Mouse (Mus musculus): ENCODE measurements around the gene Lin7b. TPM values are rescaled to one million over a fixed set of nuclear protein-coding genes. Genes with fewer than 3 reads are reported as not detected.

Lin7b gene
- polyA plus RNA-seq (2015; fragmentation: Nextera tagmentation; extraction: Ambion mirVana), result 0.49 TPM in 1 of 2 replicates, not detected in the other

DNA sequence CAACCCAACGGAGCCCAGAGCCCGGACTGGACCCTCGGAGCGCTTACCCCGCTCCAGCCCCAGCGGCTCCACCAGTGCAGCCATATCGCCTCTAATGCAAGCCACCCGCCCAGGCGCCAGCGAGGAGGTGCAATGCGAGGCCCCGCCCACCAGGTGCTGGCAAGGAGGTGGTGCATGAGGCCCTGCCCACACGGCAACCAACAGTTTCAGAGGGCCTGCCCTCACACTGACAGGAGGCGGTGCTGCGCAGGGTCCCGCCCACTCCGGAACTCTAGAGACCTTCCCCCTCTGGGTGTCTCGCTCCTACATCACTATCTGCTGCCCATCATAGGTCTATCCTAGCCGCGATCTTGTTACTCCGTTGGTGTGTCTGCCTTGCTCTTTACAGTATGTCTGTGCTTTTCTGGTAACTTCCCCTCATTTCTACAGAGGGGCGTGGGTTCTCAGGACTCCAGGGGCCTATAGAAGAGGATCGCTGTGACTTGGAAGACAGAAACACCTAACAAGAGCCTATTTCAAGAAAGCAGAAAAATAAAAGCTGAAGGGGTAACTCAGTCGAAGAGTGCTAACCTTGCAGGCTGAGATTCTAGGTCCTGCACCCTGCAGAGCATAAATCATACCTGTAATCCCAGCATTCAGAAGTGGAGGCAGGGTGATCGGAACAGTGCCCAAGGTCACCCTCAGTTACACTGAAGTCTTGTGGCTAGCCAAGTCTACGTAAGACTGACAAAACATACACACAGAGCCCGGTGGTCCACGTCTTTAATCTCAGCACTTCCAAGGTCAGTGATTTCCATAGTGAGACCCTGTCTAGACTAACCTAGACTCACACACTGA, at the start of gene Lin7b:
Lin7b (minus strand) TSS at position 109 of the 837 bp plus-strand sequence.
- H3K27ac ChIP-seq (ENCODE audit: low read length), result no peak within 1 kb of the TSS
- H3K9me3 ChIP-seq (ENCODE audit: low read length), result no peaks in the 10 kb centered on the region
- H3K4me2 ChIP-seq (replicated peaks; ENCODE audit: low read depth, low read length), result peak within 1 kb of the TSS; percentile 89
- H3K27me3 ChIP-seq (replicated peaks; ENCODE audit: insufficient read depth, low read length), result peaks cover 14% of the 10 kb centered on the region; the same call in 1 of the 2 replicates
- WGBS, result 12% methylated on average over 21 of the region's 28 CpGs
- H3K4me1 ChIP-seq (ENCODE audit: insufficient read depth, low read depth, low read length), result peaks cover 18% of the 10 kb centered on the region; the same call in 1 of the 2 replicates
- ATAC-seq (peak; percentile 64), DNase-seq (ENCODE audit: low spot score) (peak; percentile 90)
- H3K4me3 ChIP-seq (ENCODE audit: low read depth, low read length), result peak within 1 kb of the TSS; percentile 46
- TF ChIP-seq EP300 (IDR thresholded peaks at IDR 0.05) (no peak), CTCF (IDR thresholded peaks at IDR 0.05) (peak; percentile 41)
- H3K36me3 ChIP-seq (ENCODE audit: insufficient read depth, low read length), result 0 out of 2 replicates have a peak, but pooled peaks cover 2% of the 10 kb centered on the region
- H3K9ac ChIP-seq (replicated peaks; ENCODE audit: low read depth), result no peak within 1 kb of the TSS

DNA sequence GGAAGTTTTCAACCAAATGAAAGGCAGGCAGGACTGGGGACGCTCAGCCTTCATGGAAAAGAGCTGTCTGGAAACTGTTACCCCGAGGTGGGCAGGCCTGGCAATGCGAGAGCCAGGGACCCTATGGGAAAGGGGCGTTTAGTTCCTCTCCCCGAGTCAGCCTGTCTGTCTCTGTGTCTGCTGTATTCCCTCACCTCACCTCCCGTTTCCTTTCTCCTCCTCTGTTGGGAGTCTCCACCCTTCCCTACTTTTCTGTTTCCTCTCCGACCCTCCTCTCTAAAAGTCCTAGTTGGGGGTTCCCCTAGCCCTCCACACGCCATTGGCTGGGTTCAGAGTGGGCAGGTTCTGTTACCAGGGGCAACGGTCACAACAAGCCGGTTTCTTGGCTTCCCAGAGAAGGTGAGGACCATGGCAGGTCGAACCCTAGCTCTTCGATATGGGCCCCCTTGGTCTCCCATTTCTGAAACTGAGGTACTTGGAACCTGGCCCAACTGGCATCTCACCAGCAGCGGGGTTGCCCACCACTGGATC, 47.6 kb upstream of the Lin7b start:
- Histone ChIP-seq H3K27ac (ENCODE audit: low read length) (no peak overlapping the region), H3K9ac (replicated peaks; ENCODE audit: low read depth) (no peak overlapping the region; the same call in 1 of the 2 replicates), H3K4me1 (ENCODE audit: insufficient read depth, low read depth, low read length) (no peaks in the 10 kb centered on the region; the same call in 1 of the 2 replicates), H3K9me3 (ENCODE audit: low read length) (no peaks in the 10 kb centered on the region), H3K4me3 (ENCODE audit: low read depth, low read length) (no peak overlapping the region), H3K4me2 (replicated peaks; ENCODE audit: low read depth, low read length) (no peak overlapping the region), H3K36me3 (ENCODE audit: insufficient read depth, low read length) (0 out of 2 replicates have a peak, but pooled peaks cover 5% of the 10 kb centered on the region), H3K27me3 (replicated peaks; ENCODE audit: insufficient read depth, low read length) (peaks cover 27% of the 10 kb centered on the region)
- 11% methylated on average over 13 of the region's 13 CpGs for WGBS
- TF ChIP-seq CTCF (IDR thresholded peaks at IDR 0.05) (no peak), EP300 (IDR thresholded peaks at IDR 0.05) (no peak)
- DNase-seq (ENCODE audit: low spot score), result peak; percentile 33
- no peak for ATAC-seq

DNA sequence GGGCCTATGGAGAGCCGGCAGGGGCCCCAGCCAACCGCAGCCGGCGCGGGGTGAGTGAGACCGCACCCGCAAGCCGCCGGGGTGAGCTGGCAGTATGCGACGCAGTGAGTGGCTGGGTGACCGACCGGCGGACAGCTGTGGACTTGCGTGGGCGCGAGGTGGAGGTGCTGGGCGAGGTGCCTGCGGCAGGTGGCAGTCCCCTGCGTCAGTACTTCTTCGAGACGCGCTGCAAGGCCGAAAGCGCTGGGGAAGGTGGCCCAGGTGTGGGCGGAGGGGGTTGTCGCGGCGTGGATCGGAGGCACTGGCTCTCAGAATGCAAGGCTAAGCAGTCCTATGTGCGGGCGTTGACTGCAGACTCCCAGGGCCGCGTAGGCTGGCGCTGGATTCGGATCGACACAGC, 45.3 kb upstream of the Lin7b start:
- no peaks in the 10 kb centered on the region; the same call in 1 of the 2 replicates for H3K4me1 ChIP-seq (ENCODE audit: insufficient read depth, low read depth, low read length)
- H3K27me3 ChIP-seq (replicated peaks; ENCODE audit: insufficient read depth, low read length), result peaks cover 27% of the 10 kb centered on the region
- H3K36me3 ChIP-seq (ENCODE audit: insufficient read depth, low read length), result no peaks in the 10 kb centered on the region
- no peaks in the 10 kb centered on the region for H3K9me3 ChIP-seq (ENCODE audit: low read length)
- DNase-seq (ENCODE audit: low spot score) (peak; percentile 46), ATAC-seq (peak; percentile 31)
- 13% methylated on average over 33 of the region's 37 CpGs for WGBS
- H3K4me3 ChIP-seq (ENCODE audit: low read depth, low read length), result peak overlapping the region; percentile 14; the same call in 1 of the 2 replicates
- no peak overlapping the region for H3K9ac ChIP-seq (replicated peaks; ENCODE audit: low read depth)
- H3K4me2 ChIP-seq (replicated peaks; ENCODE audit: low read depth, low read length), result peak overlapping the region; percentile 47
- TF ChIP-seq CTCF (IDR thresholded peaks at IDR 0.05) (no peak), EP300 (IDR thresholded peaks at IDR 0.05) (no peak)
- H3K27ac ChIP-seq (ENCODE audit: low read length), result no peak overlapping the region; the same call in 1 of the 2 replicates

DNA sequence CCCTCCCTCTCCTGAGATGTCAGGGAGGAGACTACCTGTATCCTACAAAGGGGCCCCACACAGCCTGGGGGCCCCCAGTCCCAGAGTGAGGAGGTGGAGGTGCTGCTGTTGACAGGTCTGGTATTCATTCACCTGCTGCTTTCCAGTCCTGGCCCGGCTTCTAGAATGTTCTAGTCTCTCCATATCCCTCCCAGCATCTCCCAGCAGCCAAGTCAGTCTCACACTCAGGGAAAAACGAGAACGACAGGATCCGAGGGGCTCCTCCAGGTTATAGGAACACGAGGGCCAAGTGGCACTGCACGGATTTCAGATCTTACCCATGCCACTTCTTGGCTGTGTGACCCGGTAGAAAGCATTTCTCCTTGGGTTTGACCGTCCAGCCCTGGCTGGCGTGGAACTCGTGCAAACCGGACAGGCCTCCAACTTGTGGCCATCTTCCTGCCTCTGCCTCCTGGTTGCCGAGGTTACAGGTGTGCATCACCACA, 44.4 kb upstream of the Lin7b start:
- peak overlapping the region; percentile 91 for H3K4me2 ChIP-seq (replicated peaks; ENCODE audit: low read depth, low read length)
- no peaks in the 10 kb centered on the region; the same call in 1 of the 2 replicates for H3K4me1 ChIP-seq (ENCODE audit: insufficient read depth, low read depth, low read length)
- no peak for ATAC-seq
- H3K9me3 ChIP-seq (ENCODE audit: low read length), result no peaks in the 10 kb centered on the region
- no peak for DNase-seq (ENCODE audit: low spot score)
- no peak overlapping the region for H3K9ac ChIP-seq (replicated peaks; ENCODE audit: low read depth)
- H3K36me3 ChIP-seq (ENCODE audit: insufficient read depth, low read length), result no peaks in the 10 kb centered on the region
- H3K4me3 ChIP-seq (ENCODE audit: low read depth, low read length), result no peak overlapping the region
- H3K27me3 ChIP-seq (replicated peaks; ENCODE audit: insufficient read depth, low read length), result peaks cover 27% of the 10 kb centered on the region
- 41% methylated on average over 12 of the region's 12 CpGs for WGBS
- TF ChIP-seq EP300 (IDR thresholded peaks at IDR 0.05) (no peak), CTCF (IDR thresholded peaks at IDR 0.05) (no peak)
- no peak overlapping the region for H3K27ac ChIP-seq (ENCODE audit: low read length)

DNA sequence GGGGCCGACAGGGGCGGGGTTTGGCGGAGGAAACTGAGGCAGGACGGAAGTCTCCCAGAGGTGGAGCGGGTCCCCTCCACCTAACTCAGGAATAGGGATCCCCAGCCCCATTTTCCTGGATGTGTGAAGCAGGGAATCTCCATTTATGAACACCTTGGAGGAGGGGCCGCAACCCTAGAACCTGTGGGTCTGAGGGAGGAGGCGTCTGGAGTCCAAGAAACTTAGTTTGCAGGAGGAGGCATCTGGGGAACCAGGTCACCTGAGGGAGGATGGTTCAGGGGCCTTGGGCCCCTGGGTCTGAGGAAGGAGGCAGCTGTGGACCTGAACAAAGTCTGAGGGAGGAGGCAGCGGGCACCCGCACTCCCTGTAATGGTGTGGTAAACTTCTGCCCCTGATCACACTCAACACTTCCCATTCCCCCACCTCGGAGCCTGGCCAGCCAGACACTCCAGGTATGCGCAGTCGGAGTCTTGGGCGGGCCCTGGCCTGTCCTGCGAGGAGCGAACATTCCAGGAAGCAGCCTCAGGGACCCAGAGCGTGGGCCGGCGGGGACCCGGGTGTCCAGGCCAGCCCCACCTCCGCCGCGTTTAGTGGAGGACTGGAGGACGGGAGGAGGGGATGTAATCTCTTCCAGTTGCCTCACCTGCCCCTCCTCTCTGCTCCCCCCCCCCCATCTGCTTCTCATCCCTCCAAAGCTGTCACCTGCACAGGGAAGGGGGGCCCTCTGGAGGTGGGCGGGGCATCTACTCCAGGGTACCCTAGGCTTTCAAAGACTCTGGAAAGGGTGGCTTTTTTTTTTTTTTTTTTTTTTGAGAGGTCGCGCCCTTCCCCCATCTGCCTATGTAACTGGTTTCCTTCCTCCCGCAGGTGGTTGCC, 43.7 kb upstream of the Lin7b start:
- Histone ChIP-seq H3K36me3 (ENCODE audit: insufficient read depth, low read length) (no peaks in the 10 kb centered on the region), H3K4me1 (ENCODE audit: insufficient read depth, low read depth, low read length) (no peaks in the 10 kb centered on the region; the same call in 1 of the 2 replicates), H3K9ac (replicated peaks; ENCODE audit: low read depth) (peak overlapping the region; percentile 29; the same call in 1 of the 2 replicates), H3K9me3 (ENCODE audit: low read length) (no peaks in the 10 kb centered on the region), H3K4me2 (replicated peaks; ENCODE audit: low read depth, low read length) (peak overlapping the region; percentile 91), H3K27ac (ENCODE audit: low read length) (peak overlapping the region; percentile 47; the same call in 1 of the 2 replicates), H3K4me3 (ENCODE audit: low read depth, low read length) (peak overlapping the region; percentile 45), H3K27me3 (replicated peaks; ENCODE audit: insufficient read depth, low read length) (peaks cover 32% of the 10 kb centered on the region)
- DNase-seq (ENCODE audit: low spot score) (peak; percentile 53), ATAC-seq (peak; percentile 72)
- TF ChIP-seq CTCF (IDR thresholded peaks at IDR 0.05) (no peak), EP300 (IDR thresholded peaks at IDR 0.05) (no peak)
- WGBS, result 5% methylated on average over 27 of the region's 27 CpGs

All from lung, postnatal 0 days (tissue).